Mouse (Mus musculus) heart, adult 2 months (tissue): Measurements from ENCODE around the gene Speer4d. TPM values are rescaled to one million over a fixed set of nuclear protein-coding genes. Genes with fewer than 3 reads are reported as not detected.
"Not testable (repeated sequence)": the region's sequence is repeated elsewhere in the genome, so short reads cannot be mapped to it uniquely, and the experiment has no call there.

Source experiments
- DNase-seq, 2 experiments: peaks; one replicate each; pipeline ENCODE4 v3.0.0; 2021
- H3K27ac ChIP-seq: fragments of 200-600 bp; 2 replicates; pipeline ENCODE4 v1.8.1; 2022
- H3K27me3 ChIP-seq: fragments of 200-500 bp; 2 replicates; pipeline ENCODE4 v1.6.1; 2012; ENCODE audit warnings: mild to moderate bottlenecking, low read length, inconsistent platforms, mixed read lengths; ENCODE audit not compliant: control insufficient read depth, insufficient read depth
- H3K36me3 ChIP-seq: fragments of 200-500 bp; 2 replicates; pipeline ENCODE4 v1.6.1; 2012; ENCODE audit warnings: low read length, inconsistent platforms; ENCODE audit not compliant: control insufficient read depth, insufficient read depth
- H3K4me1 ChIP-seq: fragments of 200-500 bp; 2 replicates; pipeline ENCODE4 v1.6.1; 2011; ENCODE audit warnings: low read length; ENCODE audit not compliant: control insufficient read depth, insufficient read depth
- H3K4me3 ChIP-seq: fragments of 200-600 bp; 2 replicates; pipeline ENCODE4 v1.8.1; 2022
- H3K79me2 ChIP-seq: fragments of 200-500 bp; replicated peaks from 2 replicates; pipeline ENCODE4 v1.6.1; 2012; ENCODE audit warnings: mild to moderate bottlenecking, inconsistent platforms, low read length, moderate library complexity, mixed read lengths; ENCODE audit not compliant: control insufficient read depth, insufficient read depth
- H3K9ac ChIP-seq: fragments of 200-500 bp; 2 replicates; pipeline ENCODE4 v1.6.1; 2012; ENCODE audit warnings: low read depth, mild to moderate bottlenecking, control low read depth, inconsistent platforms, low read length, mixed read lengths
- CTCF ChIP-seq: fragments of 200-600 bp; IDR thresholded peaks from 2 replicates; pipeline ENCODE4 v1.8.1; 2022; ENCODE audit warnings: antibody characterized with exemption, mild to moderate bottlenecking, moderate library complexity
- WGBS: fragments of 180-500 bp; shearing (Covaris S2); methylation state at CpG from one replicate; pipeline ENCODE4 v1.1.7; 2018; 5-methylcytosine and 5-hydroxymethylcytosine counted together
- intact Hi-C: fragments of 180-260 bp; cut with DNase I; formaldehyde crosslinking; loops from one replicate; pipeline ENCODE4 v1.15.1; 2025
- long read RNA-seq: library from polyadenylated mRNA; stranded (forward); transcript quantifications from one replicate; pipeline ENCODE4 v2.0.0, GENCODE M21; 2021
- polyA plus RNA-seq: library from polyadenylated mRNA; depleted of rRNA; stranded (reverse); fragments of >200 nt; gene quantifications from 2 replicates; pipeline ENCODE4 v1.2.3, GENCODE M21; 2012; rRNA removed
- total RNA-seq, 2 experiments: library from RNA; stranded (reverse); gene quantifications; 2 replicates each; pipeline ENCODE4 v1.2.3; 2021

Gene Speer4d
- total RNA-seq (not detected), polyA plus RNA-seq (not detected in 2 replicates)
- long read RNA-seq: 0 reads

DNA sequence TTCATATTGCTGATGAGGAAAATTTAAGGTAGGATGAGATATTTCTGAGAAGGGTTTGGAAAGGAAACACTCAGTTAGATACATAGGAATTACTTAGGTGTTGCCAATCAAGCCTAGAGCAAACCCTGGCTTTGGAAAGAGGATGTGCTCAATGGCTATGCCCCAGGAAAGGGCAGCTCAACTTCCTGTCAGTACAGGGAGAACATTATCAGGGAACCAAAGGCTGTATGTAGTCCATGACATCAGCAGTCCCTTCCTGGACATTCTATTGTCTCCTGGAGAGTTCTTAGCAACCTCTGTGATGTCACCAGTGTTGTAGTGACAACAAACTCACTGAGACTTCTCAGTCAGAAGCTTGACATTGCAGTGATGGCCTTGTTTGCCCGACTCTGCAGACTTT, at the start of gene Speer4d:
Speer4d (plus strand) TSS at position 301 of the 400 bp plus-strand sequence.
- WGBS: 47% methylated on average over 1 of the region's 1 CpGs

DNA sequence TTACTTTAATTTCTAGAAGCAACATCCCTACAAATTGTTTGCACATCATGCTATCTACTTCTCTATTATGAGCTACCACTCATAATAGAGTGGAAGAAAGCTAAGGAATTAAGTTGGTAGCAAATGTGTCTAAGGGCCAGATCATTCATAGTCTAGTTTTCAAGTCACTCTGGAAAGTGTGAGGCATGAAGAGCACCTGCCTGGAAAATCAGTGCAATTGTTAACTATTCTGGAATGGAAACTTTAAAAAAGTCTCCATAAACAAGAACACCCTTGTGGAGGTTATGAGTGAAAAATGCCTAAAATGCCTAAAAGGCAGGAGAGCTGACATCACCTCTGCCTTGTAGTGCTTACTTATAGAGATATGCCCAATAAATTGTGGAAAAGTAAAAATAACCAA, 45.1 kb upstream of the Speer4d start:
- H3K9ac ChIP-seq, intact Hi-C loops, H3K27me3 ChIP-seq, H3K79me2 ChIP-seq, H3K4me3 ChIP-seq, H3K36me3 ChIP-seq, H3K4me1 ChIP-seq, H3K27ac ChIP-seq, DNase-seq: not testable (repeated sequence)

More for the DNA sequence above, at the start of gene Speer4d:
- DNase-seq, intact Hi-C loops, H3K27ac ChIP-seq, H3K79me2 ChIP-seq, H3K4me1 ChIP-seq, H3K4me3 ChIP-seq, H3K27me3 ChIP-seq, H3K36me3 ChIP-seq, H3K9ac ChIP-seq: not testable (repeated sequence)

DNA sequence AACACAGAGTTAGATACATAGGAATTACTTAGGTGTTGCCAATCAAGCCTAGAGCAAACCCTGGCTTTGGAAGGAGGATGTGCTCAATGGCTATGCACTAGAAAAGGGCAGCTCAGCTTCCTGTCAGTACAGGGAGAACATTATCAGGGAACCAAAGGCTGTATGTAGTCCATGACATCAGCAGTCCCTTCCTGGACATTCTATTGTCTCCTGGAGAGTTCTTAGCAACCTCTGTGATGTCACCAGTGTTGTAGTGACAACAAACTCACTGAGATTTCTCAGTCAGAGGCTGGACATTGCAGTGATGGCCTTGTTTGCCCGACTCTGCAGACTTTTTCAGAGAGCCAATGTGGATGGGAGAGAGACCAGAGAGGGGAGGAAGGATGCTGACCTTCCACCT, 41.8 kb upstream of the Speer4d start, which contains the start of gene Gm21083:
Gm21083 (plus strand) TSS at position 301 of the 400 bp plus-strand sequence.
- intact Hi-C loops, DNase-seq, H3K27ac ChIP-seq, H3K79me2 ChIP-seq, H3K36me3 ChIP-seq, H3K27me3 ChIP-seq, H3K9ac ChIP-seq, H3K4me3 ChIP-seq, H3K4me1 ChIP-seq: not testable (repeated sequence)
- WGBS: 0% methylated on average over 1 of the region's 1 CpGs

DNA sequence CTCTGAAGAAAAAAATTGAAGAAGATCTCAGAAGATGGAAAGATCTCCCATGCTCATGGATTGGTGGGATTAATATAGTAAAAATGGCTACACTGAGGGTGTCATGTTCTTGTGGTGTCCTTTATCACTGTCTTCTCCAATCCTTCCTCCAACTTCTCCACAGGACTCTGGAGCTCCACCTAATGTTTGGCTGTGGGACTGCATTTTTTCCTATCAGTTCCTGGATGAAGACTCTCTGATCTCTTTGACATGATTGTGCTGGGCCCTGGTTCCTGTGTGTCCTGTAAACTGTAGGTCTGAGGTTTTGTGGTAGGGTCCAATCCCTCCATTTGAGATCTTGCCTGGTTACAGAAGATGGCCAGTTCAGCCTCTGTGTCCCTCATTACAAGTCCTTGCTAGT, 32.5 kb upstream of the Speer4d start:
- H3K79me2 ChIP-seq, H3K27me3 ChIP-seq, DNase-seq, H3K27ac ChIP-seq, intact Hi-C loops, H3K4me1 ChIP-seq, H3K36me3 ChIP-seq, H3K4me3 ChIP-seq, H3K9ac ChIP-seq: not testable (repeated sequence)
- TF ChIP-seq CTCF: peak; percentile 46

DNA sequence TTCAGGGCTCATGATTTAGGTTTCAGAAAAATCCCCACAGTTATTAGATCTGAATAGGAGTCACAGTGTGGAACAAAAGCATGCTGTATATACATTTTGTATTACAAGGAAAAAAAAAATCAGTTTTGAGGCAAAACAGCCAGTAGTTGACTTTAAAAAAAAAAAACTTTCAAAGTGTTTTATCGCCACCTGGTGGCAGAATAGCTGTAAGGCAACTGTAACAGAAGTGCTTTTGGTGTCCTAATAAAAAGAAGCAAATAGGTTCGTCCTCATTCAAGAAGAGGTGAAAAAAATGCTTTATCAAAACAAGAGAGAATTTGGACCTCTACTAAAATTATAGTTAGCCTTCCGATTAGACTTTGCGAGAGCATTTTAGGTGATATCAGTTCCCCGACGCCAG, 30.6 kb upstream of the Speer4d start:
- H3K4me3 ChIP-seq, intact Hi-C loops, DNase-seq, H3K79me2 ChIP-seq, H3K27me3 ChIP-seq, H3K4me1 ChIP-seq, H3K9ac ChIP-seq, H3K36me3 ChIP-seq, H3K27ac ChIP-seq: not testable (repeated sequence)
- 26% methylated on average over 6 of the region's 6 CpGs for WGBS
- TF ChIP-seq CTCF: peak; percentile 65

DNA sequence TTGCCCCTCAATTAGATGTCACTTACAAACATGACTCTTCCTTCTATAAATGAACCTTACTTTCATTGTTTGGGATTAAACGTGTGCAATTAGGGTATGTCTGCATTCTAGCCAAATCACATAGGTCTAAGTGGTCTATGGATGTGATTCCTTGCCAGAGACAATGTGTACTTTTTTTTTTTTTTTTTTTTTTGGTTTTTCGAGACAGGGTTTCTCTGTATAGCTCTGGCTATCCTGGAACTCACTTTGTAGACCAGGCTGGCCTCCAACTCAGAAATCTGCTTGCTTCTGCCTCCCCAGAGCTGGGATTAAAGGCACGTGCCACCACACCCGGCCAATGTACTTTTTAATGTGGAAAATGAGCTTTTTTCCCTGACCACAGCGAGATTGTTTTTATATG, 28.2 kb upstream of the Speer4d start:
- H3K4me1 ChIP-seq, H3K4me3 ChIP-seq, H3K9ac ChIP-seq, intact Hi-C loops, H3K27me3 ChIP-seq, H3K79me2 ChIP-seq, H3K36me3 ChIP-seq, H3K27ac ChIP-seq, DNase-seq: not testable (repeated sequence)
- 48% methylated on average over 5 of the region's 5 CpGs for WGBS

DNA sequence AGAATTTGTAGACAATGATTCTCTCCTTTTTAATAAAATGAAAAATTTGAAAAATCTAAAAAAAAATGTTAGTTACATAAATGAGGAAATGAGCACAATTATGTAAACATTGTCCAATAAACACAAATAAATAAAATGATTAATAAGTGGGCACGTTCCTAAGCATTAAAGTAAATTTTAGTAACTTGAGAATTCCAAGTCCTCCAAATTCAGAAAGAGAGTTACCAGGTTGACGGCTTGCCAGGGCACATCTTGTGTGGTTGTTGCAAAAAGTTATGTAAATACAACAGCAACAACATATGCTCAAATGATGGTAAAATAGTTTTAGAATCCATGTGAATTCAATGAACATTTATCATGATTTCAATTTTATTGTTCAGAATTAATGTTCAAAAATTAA, 27.3 kb upstream of the Speer4d start:
- H3K27ac ChIP-seq, H3K4me1 ChIP-seq, H3K27me3 ChIP-seq, intact Hi-C loops, H3K79me2 ChIP-seq, DNase-seq, H3K36me3 ChIP-seq, H3K9ac ChIP-seq, H3K4me3 ChIP-seq: not testable (repeated sequence)
- 60% methylated on average over 2 of the region's 2 CpGs for WGBS

DNA sequence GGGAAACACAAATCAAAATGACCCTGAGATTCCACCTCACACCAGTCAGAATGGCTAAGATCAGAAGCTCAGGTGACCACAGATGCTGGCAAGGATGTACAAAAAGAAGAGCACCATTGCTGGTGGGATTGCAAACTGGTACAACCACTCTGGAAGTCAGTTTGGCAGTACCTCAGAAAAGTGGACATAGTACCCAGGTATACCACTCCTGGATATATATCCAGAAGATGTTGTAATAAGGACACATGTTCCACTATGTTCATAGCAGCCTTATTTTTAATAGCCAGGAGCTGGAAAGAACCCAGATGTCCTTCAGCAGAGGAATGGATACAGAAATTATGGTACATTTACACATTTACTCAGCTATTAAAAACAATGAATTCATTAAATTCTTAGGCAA, 20.0 kb upstream of the Speer4d start:
- H3K4me1 ChIP-seq, H3K9ac ChIP-seq, H3K27ac ChIP-seq, H3K4me3 ChIP-seq, intact Hi-C loops, H3K36me3 ChIP-seq, H3K27me3 ChIP-seq, H3K79me2 ChIP-seq, DNase-seq: not testable (repeated sequence)
